Mouse (Mus musculus) adrenal gland, adult 8-10 months (tissue): ENCODE measurements around the gene Pwwp2b. TPM values are rescaled to one million over a fixed set of nuclear protein-coding genes. Genes with fewer than 3 reads are reported as not detected.

Source experiments
- DNase-seq: peaks from one replicate; pipeline ENCODE4 v3.0.0; 2022
- total RNA-seq, 4 experiments: library from RNA; stranded (reverse); gene quantifications; 2 replicates each; pipeline ENCODE4 v1.2.4; 2022

Gene Pwwp2b
- total RNA-seq, 4 experiments from 2014 or later = 13.5 to 20.4 (median 17.0) TPM

DNA sequence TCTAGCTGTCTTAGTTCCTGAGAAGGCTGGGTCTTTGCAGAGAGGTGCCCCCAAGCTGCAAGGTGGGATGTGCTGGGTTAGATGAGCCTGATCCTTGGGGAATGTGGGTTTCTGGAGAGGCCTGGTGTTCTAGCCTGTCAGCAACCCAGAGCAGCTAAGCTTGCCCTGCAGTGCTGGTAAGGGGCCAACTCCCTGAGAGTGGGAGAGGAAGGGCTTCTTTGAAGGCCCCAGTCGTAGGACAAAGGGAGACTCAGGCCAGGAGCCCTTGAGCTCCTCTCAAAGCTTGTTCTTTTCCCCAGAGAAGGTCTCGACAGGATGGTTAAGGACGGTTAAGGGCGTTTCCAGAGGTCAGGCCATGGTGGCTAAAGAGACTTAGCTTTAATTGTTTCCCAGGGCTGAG lies 16.1 kb downstream of the Pwwp2b start:
- DNase-seq = no peak

DNA sequence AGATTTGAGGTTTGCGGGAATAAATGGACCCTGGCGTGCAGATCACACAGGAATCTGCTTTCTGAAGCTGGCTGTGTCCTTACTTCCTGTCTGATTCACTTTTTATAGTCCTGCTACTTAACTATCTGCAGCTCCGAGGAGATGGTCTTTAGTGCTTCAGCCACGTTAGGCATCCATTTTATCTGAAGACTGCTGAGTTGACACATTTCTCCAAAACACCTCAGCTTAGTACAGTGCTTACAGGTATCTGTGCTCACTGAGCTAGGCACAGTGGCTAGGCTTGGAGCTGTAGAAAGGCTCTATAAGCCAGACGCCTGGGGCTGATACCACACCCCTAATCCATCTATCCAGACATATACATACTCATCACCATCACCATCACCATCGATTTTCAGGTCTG lies 17.4 kb downstream of the Pwwp2b start:
- DNase-seq = no peak

DNA sequence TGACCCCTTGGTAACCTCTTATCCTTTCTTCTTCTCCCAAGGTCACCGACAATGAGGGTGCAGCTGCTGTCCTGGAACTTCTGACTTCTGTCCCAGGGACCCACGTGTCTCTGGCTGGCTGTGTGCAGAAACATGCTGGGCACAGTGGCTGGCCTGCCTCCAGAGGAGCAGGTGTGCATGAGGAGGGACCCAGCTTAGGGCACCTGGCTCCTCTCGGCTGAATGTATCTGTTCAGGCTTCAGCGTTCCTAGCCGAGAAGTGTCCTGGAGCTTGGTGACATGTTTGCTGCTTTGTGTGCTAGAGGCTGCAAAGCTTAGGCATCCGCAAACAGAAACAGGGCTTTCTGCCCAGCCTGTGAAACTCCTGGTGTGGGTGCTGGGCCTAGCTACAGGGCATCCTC lies 18.1 kb downstream of the Pwwp2b start:
- DNase-seq = no peak

DNA sequence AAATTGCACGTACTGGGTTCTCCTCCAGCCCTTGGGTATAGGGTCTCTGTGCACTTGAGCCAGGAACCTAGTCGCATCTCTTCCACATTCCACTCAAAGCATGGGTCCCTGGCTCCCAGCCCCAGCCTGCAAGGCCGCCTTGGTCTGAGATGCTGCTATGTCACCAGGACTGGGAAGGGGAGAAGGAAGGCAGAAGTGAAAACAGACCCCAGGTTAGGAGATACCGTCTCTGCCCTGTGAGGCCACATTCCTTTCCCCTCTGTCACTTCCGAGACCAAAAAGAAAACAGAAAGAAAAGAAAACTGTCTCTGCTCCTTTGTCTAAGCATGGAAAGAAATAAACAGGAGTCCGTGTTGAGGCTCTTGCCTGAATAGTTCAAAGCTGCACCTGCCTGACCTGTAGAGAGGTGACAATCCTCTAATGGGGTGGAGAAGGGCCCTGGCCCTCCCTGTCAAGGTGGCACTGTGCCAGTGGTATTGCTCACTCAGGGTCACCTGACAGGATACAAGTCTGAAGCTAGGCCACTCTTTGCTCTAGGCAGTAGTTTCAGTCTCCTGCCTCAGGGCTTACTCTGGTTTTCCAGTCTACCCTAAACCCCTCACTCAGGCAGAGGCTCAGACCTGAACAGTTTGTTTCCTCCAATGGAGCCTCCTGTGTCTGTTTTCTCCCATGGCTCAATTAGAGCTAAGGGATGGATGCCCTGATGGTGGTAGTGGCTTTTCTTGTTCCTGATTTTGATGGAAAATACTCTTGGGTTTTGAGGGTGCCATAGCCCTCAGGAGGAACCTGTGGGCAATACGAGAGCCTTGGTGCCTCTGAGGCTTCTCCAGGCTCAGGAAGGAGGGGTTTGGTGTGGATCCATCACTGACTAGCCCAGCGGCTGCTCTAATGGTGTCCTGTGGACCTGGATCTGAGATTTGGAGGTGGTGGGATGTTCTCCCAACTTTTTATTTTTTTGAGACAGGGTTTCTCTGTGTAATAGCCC lies 18.9 kb downstream of the Pwwp2b start:
- peak; percentile 65 for DNase-seq

DNA sequence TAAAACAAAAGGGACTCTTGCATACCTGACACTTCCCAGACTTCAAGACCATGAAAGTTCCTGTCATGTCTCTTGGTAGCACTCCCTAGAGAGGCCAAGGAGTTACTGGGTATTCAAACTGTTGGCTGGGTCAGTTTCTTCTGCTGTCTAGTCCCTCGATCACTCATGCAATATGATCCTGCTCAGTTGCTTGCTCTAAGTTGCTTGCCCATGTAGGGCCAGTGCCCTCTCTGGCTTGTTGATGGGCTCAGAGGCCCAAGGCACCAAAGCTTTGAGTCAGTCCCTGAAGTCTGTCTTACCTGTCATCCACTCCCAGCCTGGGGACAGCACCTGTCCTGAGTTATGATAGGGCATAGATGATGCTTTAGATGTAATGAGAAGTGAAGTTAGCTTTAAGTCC lies 22.5 kb downstream of the Pwwp2b start:
- no peak for DNase-seq

DNA sequence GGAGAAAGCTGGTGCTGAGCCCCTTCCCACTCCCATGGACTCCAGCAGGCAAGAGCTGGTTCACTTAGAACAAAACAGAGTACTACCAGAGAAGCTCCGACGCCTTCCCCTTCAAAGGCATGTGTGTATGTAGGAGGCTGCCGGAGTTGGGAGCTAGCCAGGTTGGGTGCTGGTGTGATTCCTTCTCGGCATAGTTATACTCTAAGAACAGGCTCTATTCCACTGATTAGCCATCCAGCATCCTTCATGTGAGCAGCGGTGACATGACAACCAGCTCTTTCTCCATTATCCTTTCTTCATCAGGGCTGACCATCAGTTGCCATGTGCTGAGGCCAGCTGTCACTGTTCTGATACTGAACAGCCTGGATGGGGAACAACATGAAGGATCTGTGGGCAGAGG lies 23.6 kb downstream of the Pwwp2b start:
- no peak for DNase-seq

DNA sequence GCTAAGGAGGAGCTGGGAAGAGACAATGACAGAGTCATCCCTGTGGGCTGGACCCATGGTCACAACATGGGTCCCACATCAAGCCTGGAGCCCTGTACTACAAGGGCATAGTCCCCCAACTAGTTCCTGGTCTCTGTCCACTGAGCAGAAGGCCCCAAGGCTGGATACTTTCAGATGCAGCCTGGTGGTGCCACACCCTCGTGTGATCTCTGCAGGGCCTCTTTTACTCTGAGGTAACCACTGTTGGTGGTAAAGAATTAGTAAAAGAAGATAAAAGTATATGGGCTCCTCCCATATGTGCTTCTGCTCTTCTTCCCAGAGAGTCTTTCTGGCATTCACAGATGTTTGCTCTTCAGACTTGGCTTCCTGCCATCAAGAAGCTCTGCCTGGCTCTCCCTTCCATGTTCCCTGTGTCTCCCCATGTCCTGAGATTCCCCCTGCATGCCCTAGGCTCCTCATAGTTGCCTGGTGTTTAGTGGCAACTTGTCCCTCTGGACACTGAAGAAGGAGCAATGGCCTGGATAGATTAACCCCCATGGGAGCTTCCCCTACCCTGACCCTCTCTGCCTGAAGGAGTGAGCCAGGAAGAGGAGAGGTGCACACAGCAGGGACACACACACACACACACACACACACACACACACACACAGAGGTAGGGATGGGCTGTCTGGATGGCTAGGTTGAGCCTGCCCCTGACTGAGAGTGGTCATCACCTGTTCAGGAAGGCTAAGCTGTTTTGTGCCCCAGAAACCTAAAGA lies 24.5 kb downstream of the Pwwp2b start:
- DNase-seq = no peak

DNA sequence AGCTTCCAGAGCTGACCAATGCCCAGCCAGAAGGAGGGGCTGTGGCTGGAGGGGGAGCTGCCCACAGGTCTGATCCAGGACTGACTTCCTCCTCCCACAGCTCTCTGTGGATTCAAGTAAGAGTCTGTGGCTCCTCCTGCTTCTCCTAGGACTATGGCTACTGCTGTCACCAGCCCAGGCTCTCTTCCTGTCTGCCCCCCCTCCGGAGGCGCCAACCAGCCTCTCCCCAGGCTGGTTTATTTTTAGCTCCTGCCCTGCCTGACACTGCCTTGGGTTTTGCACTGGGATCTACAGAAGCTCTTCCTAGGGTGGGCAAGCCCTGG lies 25.1 kb downstream of the Pwwp2b start:
- DNase-seq = no peak

DNA sequence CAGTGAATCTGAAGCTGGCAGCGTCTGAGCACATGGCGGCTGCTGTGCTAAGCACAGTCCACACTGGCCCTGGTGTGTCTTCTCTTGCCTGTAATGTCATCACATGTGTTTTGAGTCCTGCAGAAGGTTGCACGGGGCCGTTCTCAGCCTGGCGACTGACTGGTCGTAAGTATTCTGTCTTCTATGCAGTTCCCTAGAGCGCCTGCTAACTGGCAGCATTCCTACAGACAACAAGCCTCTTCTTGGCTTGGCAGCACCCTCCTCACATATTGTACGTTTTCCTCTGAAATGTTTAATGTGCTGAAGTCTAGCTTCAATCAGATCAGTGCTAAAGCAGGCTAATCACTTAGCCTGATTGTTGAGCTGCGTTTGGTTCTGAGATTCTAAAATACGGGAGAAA lies 27.3 kb downstream of the Pwwp2b start:
- no peak for DNase-seq

DNA sequence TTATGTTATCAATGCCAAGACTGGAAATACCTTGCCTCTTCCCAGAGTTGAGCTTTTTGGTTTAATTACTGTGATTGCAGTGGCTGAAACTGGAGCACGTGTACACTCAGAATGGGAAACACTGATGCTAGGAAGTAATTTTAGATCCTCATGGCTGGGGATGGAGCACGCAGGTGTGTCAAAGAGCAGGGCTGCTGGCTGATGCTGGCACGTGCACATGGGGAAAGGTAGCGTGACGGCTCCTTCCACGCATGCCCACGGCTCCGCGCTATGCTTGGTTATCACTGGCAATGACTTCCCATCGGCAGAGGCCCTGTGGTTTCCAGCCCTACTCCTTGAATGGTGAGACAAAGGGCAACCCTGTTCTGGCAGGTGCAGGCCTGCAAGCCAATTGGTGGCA lies 27.9 kb downstream of the Pwwp2b start:
- DNase-seq = no peak

DNA sequence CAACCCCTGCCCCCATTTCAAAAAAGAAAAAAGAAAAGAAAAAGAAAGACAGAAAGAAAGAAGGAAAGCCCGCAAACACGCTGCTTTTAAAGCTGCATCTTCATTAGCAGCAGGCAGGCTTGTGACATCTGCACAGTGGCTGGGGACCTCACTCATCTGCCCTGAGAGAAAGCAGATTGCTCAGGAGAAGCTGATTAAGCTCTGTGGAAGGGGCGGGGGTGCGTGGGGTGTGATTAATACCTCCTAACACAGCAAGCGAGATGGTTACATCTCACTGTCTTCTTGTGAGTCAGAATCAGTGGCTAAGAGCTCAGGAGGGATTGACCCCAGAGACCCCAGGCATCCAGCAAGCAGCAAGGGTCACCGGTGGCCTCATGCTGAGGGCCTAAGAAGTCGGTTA lies 29.3 kb downstream of the Pwwp2b start:
- no peak for DNase-seq

DNA sequence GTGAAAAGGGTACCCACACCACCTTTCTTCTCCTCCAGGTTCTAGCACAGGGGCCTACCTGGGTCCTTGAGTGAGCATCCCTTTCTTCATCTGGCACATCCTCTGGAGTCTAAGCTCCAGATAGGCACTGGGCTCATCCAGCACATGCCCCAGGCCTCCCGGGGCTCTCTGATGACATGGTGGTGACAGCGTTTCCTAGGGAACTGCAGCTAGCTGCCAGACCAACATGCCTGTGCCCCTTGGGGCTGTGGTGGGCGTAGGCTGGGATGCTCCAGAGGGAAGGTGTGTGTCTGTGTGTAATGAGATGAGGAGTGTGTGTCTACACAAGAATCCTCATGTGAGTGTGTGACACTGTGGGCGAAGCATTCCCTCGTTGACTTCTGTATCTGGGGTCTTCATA lies 31.3 kb downstream of the Pwwp2b start:
- no peak for DNase-seq

DNA sequence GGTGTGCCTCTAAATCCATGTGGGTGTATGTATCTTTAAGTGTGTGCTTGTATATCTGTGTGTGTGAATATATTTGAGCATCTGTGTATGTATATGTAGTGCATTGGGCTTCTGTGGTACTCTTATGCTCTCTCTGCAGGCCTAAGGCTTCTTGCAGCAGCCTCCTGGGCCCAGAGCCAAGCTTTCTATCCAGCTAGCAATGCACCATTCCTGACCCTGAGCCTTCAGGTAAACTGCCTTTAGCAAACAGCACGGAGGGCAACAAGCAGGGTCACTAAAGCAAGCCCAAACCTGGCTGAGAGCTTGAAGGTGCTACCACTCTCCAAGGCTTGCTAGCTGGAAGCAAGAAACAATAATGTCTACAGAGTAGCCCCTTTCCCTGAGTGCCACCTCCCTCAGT lies 31.8 kb downstream of the Pwwp2b start:
- no peak for DNase-seq

DNA sequence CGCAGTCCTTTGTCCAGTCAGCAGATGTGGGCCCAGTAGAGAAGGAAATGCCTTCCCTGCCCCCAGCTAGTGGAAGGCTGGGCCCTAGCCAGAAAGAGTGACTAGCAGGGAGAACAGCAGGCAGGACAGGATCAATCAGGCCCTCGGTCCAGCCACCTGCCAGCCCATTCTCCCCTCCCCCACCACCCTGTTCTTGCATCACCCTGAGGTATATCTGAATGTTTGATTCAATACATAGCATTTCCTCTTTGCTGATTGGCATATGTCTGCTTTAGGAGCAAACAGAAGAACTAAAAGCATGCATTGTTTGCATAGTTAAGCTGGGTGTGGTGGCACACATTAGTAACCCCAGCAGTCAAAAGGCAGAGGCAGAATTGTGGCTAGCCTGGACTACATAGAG lies 32.9 kb downstream of the Pwwp2b start:
- DNase-seq = no peak

DNA sequence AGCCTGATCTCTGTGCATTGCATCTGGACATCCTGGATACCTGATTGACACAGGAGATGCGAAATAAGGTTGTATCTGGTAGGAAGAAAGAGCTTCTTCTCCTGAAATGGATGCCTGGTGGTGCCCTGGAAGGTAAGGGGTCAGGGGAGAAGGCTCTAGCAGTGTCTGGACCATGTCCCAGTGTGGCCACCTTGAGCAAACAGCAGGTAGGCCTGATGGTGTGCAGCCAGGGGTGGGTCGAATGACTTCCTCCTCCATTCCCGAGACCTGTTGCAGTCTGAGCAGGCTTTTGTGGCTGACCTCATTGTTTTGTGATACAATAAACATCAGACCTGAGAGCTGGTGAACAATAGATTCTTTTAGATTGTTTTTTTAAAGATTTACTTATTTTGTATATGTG lies 33.8 kb downstream of the Pwwp2b start:
- DNase-seq = no peak

DNA sequence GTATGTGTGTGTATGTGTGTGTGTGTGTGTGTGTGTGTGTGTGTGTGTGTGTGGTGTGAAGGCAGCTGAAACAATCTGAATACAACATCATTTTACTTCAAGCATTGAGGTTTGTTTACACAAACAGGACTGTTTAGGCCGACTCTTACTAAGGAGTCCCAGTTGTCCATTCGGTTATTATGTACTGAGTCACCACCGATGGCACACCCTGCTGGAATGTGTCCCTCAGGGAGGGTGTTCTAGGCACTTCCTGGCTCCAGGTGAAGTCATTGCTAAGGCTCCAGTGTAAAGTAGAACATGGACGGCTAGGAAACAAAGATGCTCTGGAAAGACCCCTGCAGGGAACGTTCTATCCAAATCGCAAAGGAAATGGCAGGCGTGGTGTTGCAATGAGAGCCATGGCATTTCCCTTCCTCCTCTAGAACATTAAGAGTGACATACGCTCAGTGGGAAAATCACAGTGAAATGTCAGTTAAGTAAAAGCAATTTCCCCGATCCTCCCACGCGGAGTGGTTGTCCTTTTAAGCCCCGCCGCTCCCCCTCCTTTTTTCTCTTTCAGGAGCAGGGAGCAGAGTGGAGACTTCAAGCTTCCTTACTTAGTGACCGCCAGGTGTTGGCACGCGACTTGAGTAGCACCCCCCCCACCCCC lies 37.1 kb downstream of the Pwwp2b start:
- no peak for DNase-seq

DNA sequence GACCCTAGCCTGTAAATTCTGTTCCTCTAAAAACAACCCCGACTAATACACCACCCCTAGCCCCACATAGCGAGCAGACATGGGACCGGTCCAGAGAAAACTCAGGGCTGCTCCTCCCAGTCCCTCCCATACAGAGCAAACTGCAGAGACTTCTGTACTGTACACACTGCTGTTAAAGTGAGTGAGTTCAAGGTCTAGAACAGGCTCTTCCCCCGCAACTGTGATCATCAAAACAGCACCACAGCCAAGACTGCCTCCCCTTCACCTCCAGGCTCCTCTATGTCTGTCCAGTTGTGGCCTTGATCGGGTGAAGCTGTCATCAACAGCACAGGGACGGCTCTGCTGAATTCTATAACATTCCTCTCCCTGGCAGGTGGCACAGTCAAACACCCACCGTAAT lies 40.3 kb downstream of the Pwwp2b start:
- no peak for DNase-seq

DNA sequence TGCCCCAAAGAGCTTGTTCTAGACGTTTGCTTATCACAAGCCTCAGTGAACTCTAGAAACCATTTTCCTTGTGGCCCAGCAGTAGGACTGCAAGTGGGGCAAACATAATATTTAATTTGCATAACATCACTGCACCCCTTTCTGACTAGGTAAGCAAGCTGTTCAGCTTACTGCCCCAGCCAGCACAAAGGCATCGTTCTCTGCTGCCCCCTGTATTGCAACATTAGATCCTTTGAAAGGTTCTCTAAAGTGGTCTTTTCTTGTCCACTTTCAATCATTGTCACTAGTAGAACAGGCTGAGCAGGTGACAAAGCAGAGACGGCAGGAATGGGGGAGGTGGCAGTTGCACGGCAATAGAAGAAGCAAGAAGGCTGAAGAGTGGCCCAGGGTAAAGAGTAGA lies 45.1 kb downstream of the Pwwp2b start:
- DNase-seq = no peak

DNA sequence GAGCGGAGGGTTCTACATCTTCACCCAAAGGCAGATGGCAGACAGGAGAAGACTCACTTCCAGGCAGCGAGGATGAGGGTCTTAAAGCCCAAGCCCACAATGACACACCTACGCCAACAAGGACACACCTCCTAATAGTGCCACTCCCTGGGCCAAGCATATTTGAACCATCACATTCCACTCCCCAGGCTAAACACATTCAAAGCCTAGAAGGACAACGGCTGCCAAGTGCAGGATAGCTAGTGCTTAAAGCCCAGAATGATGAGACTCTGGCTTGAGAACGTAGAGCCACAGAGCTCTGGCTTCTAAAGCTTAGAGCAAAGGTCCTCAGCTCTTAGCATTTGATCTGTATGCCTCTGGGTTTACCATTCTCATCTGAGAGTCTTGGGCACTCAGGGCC lies 45.8 kb downstream of the Pwwp2b start:
- DNase-seq = no peak

DNA sequence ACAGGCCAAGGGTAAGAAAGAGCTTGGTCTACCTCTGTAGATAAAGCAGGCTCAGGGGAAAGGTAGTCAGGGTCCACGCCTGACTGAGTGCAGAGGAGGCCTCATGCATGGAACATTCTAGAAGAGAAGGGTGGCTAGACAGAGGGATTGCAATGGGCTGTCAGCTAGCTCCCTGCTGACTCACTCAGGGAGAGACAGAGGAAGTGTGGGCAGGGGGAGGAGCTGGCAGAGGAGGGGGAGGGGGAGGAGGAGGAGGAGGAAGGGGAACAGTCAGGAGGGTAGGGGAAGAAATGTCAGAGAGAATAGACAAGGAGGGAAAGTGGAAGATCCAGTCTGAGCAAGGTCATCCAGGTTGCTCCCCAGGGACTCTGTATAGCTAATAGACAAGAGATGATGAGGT lies 47.4 kb downstream of the Pwwp2b start:
- no peak for DNase-seq

DNA sequence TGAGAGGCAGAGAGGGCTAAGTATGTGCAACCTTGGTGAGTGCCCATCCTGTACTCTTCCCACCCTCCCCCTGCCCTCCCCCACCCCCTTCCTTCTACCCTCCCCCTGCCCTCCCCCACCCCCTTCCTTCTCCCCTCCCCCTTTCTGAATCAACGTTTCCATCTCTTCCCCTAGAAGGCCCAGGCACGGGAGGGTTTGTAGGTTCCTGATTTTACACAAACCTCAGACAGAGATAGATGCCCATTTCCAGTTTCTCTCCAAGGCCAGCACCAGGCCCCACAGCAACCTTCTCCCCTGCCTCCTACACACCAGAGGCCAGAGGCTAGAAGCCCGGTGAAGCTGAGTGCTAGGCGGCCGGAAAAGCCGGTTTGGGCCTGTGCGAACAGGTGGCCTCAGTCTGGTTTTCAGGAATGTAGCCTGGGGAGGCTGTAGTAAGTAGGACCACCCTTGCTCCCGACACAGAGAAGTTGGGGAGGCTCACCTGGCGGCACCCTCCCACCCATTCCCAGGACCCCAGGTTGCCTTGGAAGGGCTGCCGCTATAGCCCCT lies 48.3 kb downstream of the Pwwp2b start:
- DNase-seq = no peak

DNA sequence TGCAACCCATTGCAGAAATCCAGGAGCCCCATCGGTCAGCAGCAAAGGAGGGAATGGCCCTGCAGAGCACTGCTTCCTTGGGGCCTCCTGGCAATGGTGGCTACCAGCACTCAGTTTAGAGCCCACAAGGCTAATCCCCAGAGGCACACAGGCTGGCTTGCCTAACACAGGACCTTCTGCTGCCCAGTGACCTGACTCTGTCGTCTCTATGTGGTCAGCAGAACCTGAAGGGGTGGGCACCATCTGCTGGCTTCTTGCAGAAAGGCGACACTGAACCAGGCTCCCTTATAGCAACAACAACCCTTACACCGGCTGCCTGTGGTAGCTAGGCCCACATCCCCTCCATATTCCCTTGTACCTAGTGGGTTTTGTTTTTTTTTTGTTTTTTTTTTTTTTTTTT lies 50.2 kb downstream of the Pwwp2b start:
- DNase-seq = no peak

DNA sequence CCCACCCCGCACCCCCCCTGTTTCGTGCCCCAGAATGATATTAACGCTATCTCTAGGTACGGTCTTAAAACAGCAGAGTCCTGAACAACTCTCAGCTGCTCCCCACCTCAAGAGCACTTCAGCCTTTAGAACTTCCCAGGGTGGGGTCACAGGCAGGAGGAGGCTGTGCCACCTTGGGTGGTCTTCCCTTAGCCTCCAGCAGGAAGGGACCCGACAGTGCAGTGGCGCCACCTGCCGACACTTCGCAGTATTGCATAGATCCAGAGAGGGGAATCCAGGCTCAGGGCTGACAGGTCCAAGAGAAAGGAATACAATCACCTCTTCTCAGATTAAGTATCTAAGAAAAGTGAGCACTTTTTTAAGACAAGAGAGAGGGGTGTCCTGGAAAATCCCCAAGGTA lies 51.1 kb downstream of the Pwwp2b start:
- DNase-seq = peak; percentile 72
